Mouse (Mus musculus): ENCODE measurements at regions not wholly inside any gene's neighbourhood (a gene's known extent, or its start where the extent isn't known, plus 50 kb on each side); places are given as distances from the start of the nearest gene placed in this dataset.

- Histone ChIP-seq H3K4me1 (ENCODE audit: control insufficient read depth, insufficient read depth, low read length) (peaks cover 35% of the 10 kb centered on the region), H3K4me2 (replicated peaks; ENCODE audit: low read depth, low read length, severe bottlenecking) (no peak overlapping the region), H3K36me3 (ENCODE audit: control insufficient read depth, insufficient read depth, low read length) (no peaks in the 10 kb centered on the region), H3K9me3 (ENCODE audit: control insufficient read depth, low read length) (no peaks in the 10 kb centered on the region), H3K9ac (ENCODE audit: low read depth, low read length, severe bottlenecking) (no peak overlapping the region), H3K27ac (replicated peaks; ENCODE audit: low read depth, low read length) (no peak overlapping the region), H3K4me3 (replicated peaks; ENCODE audit: low read length) (no peak overlapping the region), H3K27me3 (ENCODE audit: control insufficient read depth, insufficient read depth, low read length) (no peaks in the 10 kb centered on the region)
- no peak for ATAC-seq (ENCODE audit: low FRiP score, low read depth)
- TF ChIP-seq POLR2A (IDR thresholded peaks at IDR 0.05; ENCODE audit: borderline replicate concordance, extremely low read depth, insufficient read depth, insufficient read length): no peak
- 7% methylated on average over 17 of the region's 17 CpGs for WGBS
- DNase-seq (ENCODE audit: low spot score): peak; percentile 52
Observed at GRCm38 (mm10) chr5:111805761-111806191, 72.1 kb downstream of the Gm26897 start.

- H3K27ac ChIP-seq (replicated peaks; ENCODE audit: low read depth, low read length): no peak overlapping the region
- ATAC-seq (ENCODE audit: low FRiP score, low read depth) (no peak), DNase-seq (ENCODE audit: low spot score) (no peak)
- H3K27me3 ChIP-seq (ENCODE audit: control insufficient read depth, insufficient read depth, low read length): no peaks in the 10 kb centered on the region
- H3K4me1 ChIP-seq (ENCODE audit: control insufficient read depth, insufficient read depth, low read length): peaks cover 23% of the 10 kb centered on the region
- no peak overlapping the region for H3K9ac ChIP-seq (ENCODE audit: low read depth, low read length, severe bottlenecking)
- no peaks in the 10 kb centered on the region for H3K9me3 ChIP-seq (ENCODE audit: control insufficient read depth, low read length)
- no peaks in the 10 kb centered on the region for H3K36me3 ChIP-seq (ENCODE audit: control insufficient read depth, insufficient read depth, low read length)
- H3K4me2 ChIP-seq (replicated peaks; ENCODE audit: low read depth, low read length, severe bottlenecking): no peak overlapping the region
- H3K4me3 ChIP-seq (replicated peaks; ENCODE audit: low read length): no peak overlapping the region
- 33% methylated on average over 7 of the region's 7 CpGs for WGBS
- no peak for TF ChIP-seq POLR2A (IDR thresholded peaks at IDR 0.05; ENCODE audit: borderline replicate concordance, extremely low read depth, insufficient read depth, insufficient read length)
Observed at GRCm38 (mm10) chr5:111810079-111810808, 76.5 kb downstream of the Gm26897 start.

GRCm38 (mm10) chr5:111812581-111812980, 78.9 kb downstream of the Gm26897 start:
- no peaks in the 10 kb centered on the region for H3K9me3 ChIP-seq (ENCODE audit: control insufficient read depth, low read length)
- H3K4me2 ChIP-seq (replicated peaks; ENCODE audit: low read depth, low read length, severe bottlenecking): no peak overlapping the region
- H3K4me3 ChIP-seq (replicated peaks; ENCODE audit: low read length): no peak overlapping the region
- ATAC-seq (ENCODE audit: low FRiP score, low read depth) (no peak), DNase-seq (ENCODE audit: low spot score) (no peak)
- no peak overlapping the region for H3K9ac ChIP-seq (ENCODE audit: low read depth, low read length, severe bottlenecking)
- WGBS: 48% methylated on average over 7 of the region's 7 CpGs
- peaks cover 9% of the 10 kb centered on the region; the same call in 1 of the 2 replicates for H3K4me1 ChIP-seq (ENCODE audit: control insufficient read depth, insufficient read depth, low read length)
- no peak overlapping the region for H3K27ac ChIP-seq (replicated peaks; ENCODE audit: low read depth, low read length)
- no peaks in the 10 kb centered on the region for H3K27me3 ChIP-seq (ENCODE audit: control insufficient read depth, insufficient read depth, low read length)
- no peak for TF ChIP-seq POLR2A (IDR thresholded peaks at IDR 0.05; ENCODE audit: borderline replicate concordance, extremely low read depth, insufficient read depth, insufficient read length)
- H3K36me3 ChIP-seq (ENCODE audit: control insufficient read depth, insufficient read depth, low read length): no peaks in the 10 kb centered on the region

DNA sequence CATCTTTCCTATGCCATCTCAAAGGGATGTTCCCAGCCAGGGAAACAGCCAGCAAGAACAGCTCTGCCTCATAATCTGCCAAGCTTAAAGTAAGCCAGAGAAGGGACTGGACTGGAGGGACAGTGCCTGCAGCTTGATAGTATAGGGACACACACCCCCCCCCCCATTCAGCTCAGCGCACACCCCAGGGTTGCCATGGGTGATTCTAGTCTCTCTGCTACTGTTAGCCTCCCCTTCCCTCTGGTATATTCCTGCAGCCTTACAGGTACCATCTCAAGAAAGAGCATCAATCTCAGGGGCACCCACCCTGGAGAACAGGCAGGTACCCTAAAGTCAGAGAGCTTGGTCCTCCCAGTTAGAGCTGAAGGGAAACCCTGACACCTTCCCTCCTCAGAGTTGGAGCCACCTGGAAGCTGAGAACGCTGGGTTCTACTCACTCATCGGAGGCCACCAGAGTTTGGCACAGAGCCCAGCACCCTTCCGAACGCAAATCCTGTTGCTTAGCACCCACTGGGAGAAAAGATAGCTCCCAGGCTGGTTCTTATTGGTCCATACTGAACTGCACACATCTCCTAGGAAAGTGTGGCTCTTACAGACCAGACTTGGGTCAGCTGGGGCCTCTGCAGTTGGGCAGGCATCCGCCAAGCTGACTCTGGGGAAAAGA, 79.5 kb downstream of the Gm26897 start:
- ATAC-seq (ENCODE audit: low FRiP score, low read depth) (no peak), DNase-seq (ENCODE audit: low spot score) (no peak)
- no peaks in the 10 kb centered on the region for H3K9me3 ChIP-seq (ENCODE audit: control insufficient read depth, low read length)
- H3K4me1 ChIP-seq (ENCODE audit: control insufficient read depth, insufficient read depth, low read length): peaks cover 5% of the 10 kb centered on the region; the same call in 1 of the 2 replicates
- TF ChIP-seq POLR2A (IDR thresholded peaks at IDR 0.05; ENCODE audit: borderline replicate concordance, extremely low read depth, insufficient read depth, insufficient read length): no peak
- WGBS: 73% methylated on average over 6 of the region's 6 CpGs
- H3K4me3 ChIP-seq (replicated peaks; ENCODE audit: low read length): no peak overlapping the region
- no peak overlapping the region for H3K9ac ChIP-seq (ENCODE audit: low read depth, low read length, severe bottlenecking)
- no peaks in the 10 kb centered on the region for H3K36me3 ChIP-seq (ENCODE audit: control insufficient read depth, insufficient read depth, low read length)
- no peak overlapping the region for H3K27ac ChIP-seq (replicated peaks; ENCODE audit: low read depth, low read length)
- H3K4me2 ChIP-seq (replicated peaks; ENCODE audit: low read depth, low read length, severe bottlenecking): no peak overlapping the region
- no peaks in the 10 kb centered on the region for H3K27me3 ChIP-seq (ENCODE audit: control insufficient read depth, insufficient read depth, low read length)

GRCm38 (mm10) chr5:111814893-111815760, 81.4 kb downstream of the Gm26897 start:
- Histone ChIP-seq H3K4me3 (replicated peaks; ENCODE audit: low read length) (no peak overlapping the region), H3K9ac (ENCODE audit: low read depth, low read length, severe bottlenecking) (no peak overlapping the region), H3K4me1 (ENCODE audit: control insufficient read depth, insufficient read depth, low read length) (0 out of 2 replicates have a peak, but pooled peaks cover 5% of the 10 kb centered on the region), H3K27ac (replicated peaks; ENCODE audit: low read depth, low read length) (no peak overlapping the region), H3K27me3 (ENCODE audit: control insufficient read depth, insufficient read depth, low read length) (no peaks in the 10 kb centered on the region), H3K36me3 (ENCODE audit: control insufficient read depth, insufficient read depth, low read length) (no peaks in the 10 kb centered on the region), H3K4me2 (replicated peaks; ENCODE audit: low read depth, low read length, severe bottlenecking) (no peak overlapping the region), H3K9me3 (ENCODE audit: control insufficient read depth, low read length) (no peaks in the 10 kb centered on the region)
- no peak for TF ChIP-seq POLR2A (IDR thresholded peaks at IDR 0.05; ENCODE audit: borderline replicate concordance, extremely low read depth, insufficient read depth, insufficient read length)
- DNase-seq (ENCODE audit: low spot score) (no peak), ATAC-seq (ENCODE audit: low FRiP score, low read depth) (no peak)
- 83% methylated on average over 20 of the region's 20 CpGs for WGBS
